Mouse (Mus musculus) MEL (cell line): ENCODE measurements around the gene C2cd2. TPM values are rescaled to one million over a fixed set of nuclear protein-coding genes. Genes with fewer than 3 reads are reported as not detected.

Experiments used
- DNase-seq: peaks from one replicate; pipeline ENCODE4 v3.0.0; 2011; ENCODE audit warnings: low read depth, low spot score
- H3K27ac ChIP-seq: 2 replicates; pipeline ENCODE4 v1.5.1; 2012; ENCODE audit warnings: low read depth, mild to moderate bottlenecking, control low read depth, low read length, moderate library complexity; ENCODE audit not compliant: control insufficient read depth
- H3K27me3 ChIP-seq, 2 experiments: fragments of 150-350 bp in 1 of 2; sonication (generic) in 1 of 2; 2 replicates each; pipeline ENCODE4 v1.6.1; 2012; ENCODE audit warnings: low read length in 2 of 2, mild to moderate bottlenecking in 2 of 2, improper control_type of control experiment in 1 of 2, moderate library complexity in 1 of 2; ENCODE audit not compliant: insufficient read depth in 2 of 2, control insufficient read depth in 1 of 2
- H3K36me3 ChIP-seq, 2 experiments: 2 replicates each; pipeline ENCODE4 v1.6.1; 2012 to 2014; ENCODE audit warnings: low read length in 2 of 2, improper control_type of control experiment in 1 of 2, inconsistent platforms in 1 of 2, mild to moderate bottlenecking in 1 of 2; ENCODE audit not compliant: insufficient read depth in 2 of 2, control insufficient read depth in 1 of 2
- H3K4me1 ChIP-seq, 2 experiments: fragments of 150-350 bp in 1 of 2; sonication (generic) in 1 of 2; 2 replicates each; pipeline ENCODE4 v1.6.1; 2012; ENCODE audit warnings: low read length in 2 of 2, improper control_type of control experiment in 1 of 2, mild to moderate bottlenecking in 1 of 2; ENCODE audit not compliant: insufficient read depth in 2 of 2, control insufficient read depth in 1 of 2
- H3K4me3 ChIP-seq, 2 experiments: fragments of 150-350 bp in 1 of 2; sonication (generic) in 1 of 2; 2 replicates each; pipeline ENCODE4 v1.5.1; 2012; ENCODE audit warnings: low read depth in 2 of 2, low read length in 2 of 2, mild to moderate bottlenecking in 2 of 2, moderate library complexity in 2 of 2, control low read depth in 1 of 2, improper control_type of control experiment in 1 of 2; ENCODE audit not compliant: control insufficient read depth in 1 of 2, insufficient read depth in 1 of 2
- H3K79me2 ChIP-seq: 2 replicates; pipeline ENCODE4 v1.6.1; 2012; ENCODE audit warnings: mild to moderate bottlenecking, low read length, moderate library complexity; ENCODE audit not compliant: control insufficient read depth, poor library complexity, insufficient read depth
- H3K9ac ChIP-seq: 2 replicates; pipeline ENCODE4 v1.6.1; 2012; ENCODE audit warnings: low read depth, mild to moderate bottlenecking, control low read depth, low read length, moderate library complexity; ENCODE audit not compliant: control insufficient read depth, poor library complexity, severe bottlenecking
- H3K9me3 ChIP-seq: fragments of 150-350 bp; sonication (generic); replicated peaks from 2 replicates; pipeline ENCODE4 v1.6.1; 2012; ENCODE audit warnings: mild to moderate bottlenecking, low read length, improper control_type of control experiment, moderate library complexity; ENCODE audit not compliant: insufficient read depth
- CHD1 ChIP-seq: IDR thresholded peaks from 2 replicates; pipeline ENCODE4 v1.6.1; 2012; ENCODE audit warnings: low read depth, mild to moderate bottlenecking, inconsistent platforms, low read length, improper control_type of control experiment
- CTCF ChIP-seq, 3 experiments: IDR thresholded peaks in 2 of 3; conservative IDR thresholded peaks in 1 of 3; 2 replicates each; pipeline ENCODE4 v1.5.1; 2011 to 2012; ENCODE audit warnings: low read length in 3 of 3, low read depth in 2 of 3, mild to moderate bottlenecking in 2 of 3, improper control_type of control experiment in 1 of 3, inconsistent platforms in 1 of 3, mixed read lengths in 1 of 3, moderate library complexity in 1 of 3; ENCODE audit not compliant: control insufficient read depth in 1 of 3, insufficient read depth in 1 of 3, poor library complexity in 1 of 3, severe bottlenecking in 1 of 3
- ELF1 ChIP-seq: IDR thresholded peaks from 2 replicates; pipeline ENCODE4 v1.6.1; 2014; ENCODE audit warnings: low read depth, mild to moderate bottlenecking, inconsistent platforms, low read length, improper control_type of control experiment, moderate library complexity
- JUND ChIP-seq: IDR thresholded peaks from 2 replicates; pipeline ENCODE4 v1.6.1; 2011; ENCODE audit warnings: low read depth, mild to moderate bottlenecking, improper control_type of control experiment, low read length
- KAT2A ChIP-seq: conservative IDR thresholded peaks from 2 replicates; pipeline ENCODE4 v1.6.1; 2012; ENCODE audit warnings: low read depth, low read length, improper control_type of control experiment, inconsistent platforms
- MAFK ChIP-seq: IDR thresholded peaks from 2 replicates; pipeline ENCODE4 v1.6.1; 2011; ENCODE audit warnings: low read depth, mild to moderate bottlenecking, low read length, improper control_type of control experiment, borderline replicate concordance
- MAX ChIP-seq: IDR thresholded peaks from 2 replicates; pipeline ENCODE4 v1.6.1; 2011; ENCODE audit warnings: low read length, improper control_type of control experiment
- MAZ ChIP-seq: IDR thresholded peaks from 2 replicates; pipeline ENCODE4 v1.6.1; 2012; ENCODE audit warnings: low read depth, mild to moderate bottlenecking, inconsistent platforms, low read length, improper control_type of control experiment
- MEF2A ChIP-seq: IDR thresholded peaks from 2 replicates; pipeline ENCODE4 v1.6.1; 2014; ENCODE audit warnings: low read depth, mild to moderate bottlenecking, inconsistent platforms, low read length, improper control_type of control experiment; ENCODE audit not compliant: poor library complexity, insufficient replicate concordance, severe bottlenecking; ENCODE audit errors: extremely low read depth
- NRF1 ChIP-seq: IDR thresholded peaks from 2 replicates; pipeline ENCODE4 v1.6.1; 2014; ENCODE audit warnings: low read depth, mild to moderate bottlenecking, inconsistent platforms, low read length, improper control_type of control experiment, moderate library complexity; ENCODE audit not compliant: poor library complexity, insufficient read depth, severe bottlenecking
- POLR2A ChIP-seq, 2 experiments: IDR thresholded peaks; 2 replicates each; pipeline ENCODE4 v1.6.1; 2011 to 2012; ENCODE audit warnings: low read length in 2 of 2, mild to moderate bottlenecking in 2 of 2, control low read depth in 1 of 2, improper control_type of control experiment in 1 of 2, low read depth in 1 of 2, moderate library complexity in 1 of 2; ENCODE audit not compliant: control insufficient read depth in 1 of 2, insufficient read depth in 1 of 2, poor library complexity in 1 of 2
- POLR2AphosphoS2 ChIP-seq: IDR thresholded peaks from 2 replicates; pipeline ENCODE4 v1.6.1; 2011; ENCODE audit warnings: low read length, improper control_type of control experiment
- POLR2AphosphoS5 ChIP-seq: IDR thresholded peaks from 2 replicates; pipeline ENCODE4 v1.6.1; 2012; ENCODE audit warnings: low read depth, borderline replicate concordance, mild to moderate bottlenecking, inconsistent platforms, low read length, moderate library complexity, mixed read lengths
- RAD21 ChIP-seq: IDR thresholded peaks from 2 replicates; pipeline ENCODE4 v1.6.1; 2011; ENCODE audit warnings: mild to moderate bottlenecking, low read depth, low read length, improper control_type of control experiment
- SIN3A ChIP-seq: IDR thresholded peaks from 2 replicates; pipeline ENCODE4 v1.6.1; 2012; ENCODE audit warnings: low read length, improper control_type of control experiment, inconsistent platforms
- TAL1 ChIP-seq: IDR thresholded peaks from 2 replicates; pipeline ENCODE4 v1.6.1; 2012; ENCODE audit warnings: mild to moderate bottlenecking, inconsistent platforms, low read length, moderate library complexity, mixed read lengths
- TBP ChIP-seq: IDR thresholded peaks from 2 replicates; pipeline ENCODE4 v1.8.0; 2011; ENCODE audit warnings: low read depth, low read length, improper control_type of control experiment
- UBTF ChIP-seq: IDR thresholded peaks from 2 replicates; pipeline ENCODE4 v1.6.1; 2012; ENCODE audit warnings: low read depth, mild to moderate bottlenecking, inconsistent platforms, low read length, improper control_type of control experiment, moderate library complexity, borderline replicate concordance; ENCODE audit not compliant: insufficient read depth
- ZC3H11A ChIP-seq: IDR thresholded peaks from 2 replicates; pipeline ENCODE4 v1.6.1; 2012; ENCODE audit warnings: low read depth, mild to moderate bottlenecking, inconsistent platforms, low read length, improper control_type of control experiment
- ZMIZ1 ChIP-seq: IDR thresholded peaks from 2 replicates; pipeline ENCODE4 v1.6.1; 2012; ENCODE audit warnings: low read depth, mild to moderate bottlenecking, inconsistent platforms, low read length, improper control_type of control experiment, moderate library complexity
- polyA plus RNA-seq, 2 experiments: library from polyadenylated mRNA; stranded (reverse) in 1 of 2; unstranded in 1 of 2; fragments of >175 nt in 1 of 2; fragments of >200 nt in 1 of 2; gene quantifications; 2 replicates each; pipeline versions ENCODE4 v1.2.1 to v1.2.4; 2012; ENCODE audit warnings: low replicate concordance in 2 of 2, low read depth in 1 of 2; ENCODE audit not compliant: insufficient read length in 2 of 2, insufficient read depth in 1 of 2, missing spikeins in 1 of 2
- total RNA-seq: library from RNA; depleted of rRNA; stranded (reverse); fragments of 300-350 nt; gene quantifications from 2 replicates; pipeline ENCODE4 v1.2.3, GENCODE M21; 2012

The C2cd2 gene
- total and polyA plus RNA-seq, 3 experiments, result 8.9 to 20.7 TPM; not detected in 1

DNA sequence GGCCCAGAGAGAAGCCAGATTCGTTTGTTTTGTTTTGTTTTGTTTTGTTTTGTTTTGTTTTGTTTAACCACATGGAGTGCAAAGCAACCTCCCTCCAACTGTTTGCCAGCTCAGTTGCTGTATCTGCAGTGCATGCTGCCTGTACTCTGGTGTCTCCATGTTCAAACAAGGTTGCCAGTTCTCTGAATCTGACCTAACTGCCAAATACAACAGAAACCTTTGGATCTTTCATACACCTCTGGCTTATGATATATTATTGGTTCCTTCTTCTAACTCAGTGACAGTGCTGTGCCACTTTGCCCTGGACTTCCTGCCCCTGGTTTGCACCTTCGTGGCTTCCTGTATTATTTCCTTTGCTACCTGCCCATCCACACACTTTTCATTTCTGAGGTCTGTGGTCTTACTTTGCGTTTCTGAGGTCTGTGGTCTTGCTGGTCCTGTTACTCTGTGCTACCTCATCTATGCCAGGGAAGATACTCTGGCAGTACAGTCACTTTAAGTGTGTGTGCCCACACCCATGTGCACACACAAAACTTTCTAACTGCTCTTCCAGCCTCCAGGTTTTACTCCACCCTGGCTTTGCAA lies 1.6 kb upstream of the C2cd2 start:
- peaks cover 12 to 29% of the 10 kb centered on the region in 2 experiments for H3K4me1 ChIP-seq
- no peak overlapping the region for H3K27ac ChIP-seq
- H3K9me3 ChIP-seq, result no peaks in the 10 kb centered on the region
- no peak for TF ChIP-seq NRF1
- no peak for TF ChIP-seq RAD21
- TF ChIP-seq CTCF (IDR thresholded peaks at IDR 0.05 in 2 of 3, conservative IDR thresholded peaks at IDR 0.05 in 1 of 3; ENCODE audit: control insufficient read depth in 1 of 3, insufficient read depth in 1 of 3, low read depth in 2 of 3, low read length in 3 of 3, poor library complexity in 1 of 3, severe bottlenecking in 1 of 3), result no peak
- no peak for TF ChIP-seq TAL1
- no peak for TF ChIP-seq MAX
- no peak for TF ChIP-seq POLR2AphosphoS5
- TF ChIP-seq CHD1, result no peak
- no peak for TF ChIP-seq MEF2A
- TF ChIP-seq ELF1, result no peak
- TF ChIP-seq KAT2A, result no peak
- TF ChIP-seq MAFK, result no peak
- TF ChIP-seq UBTF, result no peak
- no peak for TF ChIP-seq TBP
- TF ChIP-seq POLR2AphosphoS2, result no peak
- no peak for TF ChIP-seq ZC3H11A
- TF ChIP-seq POLR2A (IDR thresholded peaks at IDR 0.05; ENCODE audit: control insufficient read depth in 1 of 2, insufficient read depth in 1 of 2, low read depth in 1 of 2, low read length in 2 of 2, poor library complexity in 1 of 2), result no peak
- TF ChIP-seq JUND, result no peak
- TF ChIP-seq ZMIZ1, result no peak
- no peak for TF ChIP-seq SIN3A
- peaks cover 0 to 32% of the 10 kb centered on the region in 2 experiments; a peak in 2 of 4 replicates for H3K36me3 ChIP-seq
- H3K9ac ChIP-seq, result no peak overlapping the region
- H3K79me2 ChIP-seq, result peaks cover 9% of the 10 kb centered on the region
- no peak overlapping the region for H3K4me3 ChIP-seq
- no peaks in the 10 kb centered on the region for H3K27me3 ChIP-seq
- no peak for DNase-seq

DNA sequence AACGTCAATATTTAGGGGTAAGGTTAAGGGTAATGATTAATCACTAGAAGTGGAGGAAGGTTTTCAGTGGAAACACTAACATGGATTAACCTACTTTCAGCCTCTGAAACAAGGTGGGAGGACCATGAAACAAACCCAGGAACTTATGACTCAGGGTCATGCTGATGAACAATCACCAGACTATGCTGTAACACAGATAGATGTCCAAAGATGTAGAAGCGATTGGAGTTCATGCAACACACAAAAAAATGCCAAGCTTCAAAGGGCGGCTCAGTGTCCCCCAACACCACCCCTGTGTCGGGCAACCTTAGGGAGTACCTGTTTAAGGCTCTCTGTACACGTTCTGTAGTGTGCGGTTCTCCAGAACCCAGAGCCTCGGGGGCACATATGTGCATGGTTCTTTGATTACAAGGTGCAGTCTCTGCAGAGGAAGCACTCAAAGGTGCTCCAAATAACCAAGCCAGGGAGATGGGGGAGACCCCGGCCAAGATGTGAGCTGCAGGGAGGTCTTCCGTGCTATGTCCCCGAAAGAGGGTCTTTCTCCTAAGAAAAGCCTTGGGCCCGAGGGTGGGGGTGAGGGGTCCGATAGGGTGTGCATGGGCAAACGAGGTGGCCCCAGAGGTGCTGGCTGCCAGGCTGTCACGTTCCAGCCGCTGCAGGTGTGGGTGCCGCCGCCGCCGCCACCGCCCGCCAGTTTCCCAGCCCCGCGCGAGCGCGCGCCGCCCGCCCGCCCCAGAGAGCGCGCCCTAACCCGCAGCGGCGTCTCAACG lies 832 bp downstream of the C2cd2 start:
- Histone ChIP-seq H3K4me3 (peak overlapping the region; percentile 70 to 79), H3K4me1 (peaks cover 20 to 40% of the 10 kb centered on the region in 2 experiments)

More for the DNA sequence above, 832 bp downstream of the C2cd2 start:
- Histone ChIP-seq H3K27ac (peak overlapping the region; percentile 30), H3K27me3 (no peaks in the 10 kb centered on the region), H3K9ac (peak overlapping the region; percentile 86), H3K9me3 (no peaks in the 10 kb centered on the region), H3K36me3 (peaks cover 0 to 48% of the 10 kb centered on the region in 2 experiments; a peak in 2 of 4 replicates), H3K79me2 (peaks cover 9% of the 10 kb centered on the region)
- peak; percentile 48 for DNase-seq
- TF ChIP-seq SIN3A, result no peak; the same call in 1 of the 2 replicates
- TF ChIP-seq CHD1, result peak; percentile 34; the same call in 1 of the 2 replicates
- TF ChIP-seq MAZ, result 0 out of 2 replicates have a peak, but pooled peaks have one; percentile 2
